Mouse (Mus musculus) bone marrow, adult 2 months (tissue): ENCODE results near the gene Vmn2r33.
"Not testable (repeated sequence)": the region's sequence is repeated elsewhere in the genome, so short reads cannot be mapped to it uniquely, and the experiment has no call there.

ENCODE experiments used
- CTCF ChIP-seq: fragments of 200-500 bp; IDR thresholded peaks from 2 replicates; pipeline ENCODE4 v1.5.1; 2011; ENCODE audit warnings: low read length, control low read depth; ENCODE audit not compliant: control insufficient read depth, insufficient read depth
- POLR2A ChIP-seq: fragments of 200-500 bp; IDR thresholded peaks from 2 replicates; pipeline ENCODE4 v1.6.1; 2011; ENCODE audit warnings: low read depth, mild to moderate bottlenecking, control low read depth, low read length, borderline replicate concordance; ENCODE audit not compliant: control insufficient read depth

GRCm38 (mm10) chr7:7566686-7567085 lies at the start of gene Vmn2r33:
- TF ChIP-seq CTCF, POLR2A: not testable (repeated sequence)
